Mouse (Mus musculus) heart, postnatal 4 days (tissue): ENCODE measurements at regions not wholly inside any gene's neighbourhood (a gene's known extent, or its start where the extent isn't known, plus 50 kb on each side); places are given as distances from the start of the nearest gene placed in this dataset.

Experiments
- DNase-seq: peaks from one replicate; pipeline ENCODE4 v3.0.0; 2021

DNA sequence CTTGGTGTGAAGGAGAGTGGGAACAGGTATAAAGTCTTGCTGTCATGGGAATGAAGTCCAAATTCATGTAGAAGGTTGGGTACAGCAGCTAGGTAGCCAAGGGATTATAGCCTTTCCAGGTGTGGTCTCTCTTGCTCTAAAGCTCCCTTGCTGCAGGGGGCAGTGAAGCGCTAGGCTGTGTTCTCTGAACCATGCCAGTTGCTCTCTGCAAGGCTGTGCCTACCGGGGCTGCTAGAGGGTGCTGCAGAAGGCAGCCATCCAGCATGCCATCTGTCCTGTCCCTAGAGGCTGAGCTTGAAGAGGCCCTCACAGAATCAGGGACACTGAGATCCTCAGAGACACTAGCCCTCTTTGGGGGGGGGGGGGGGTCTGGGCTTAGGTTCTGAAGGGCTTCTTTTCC, 50.6 kb upstream of the Shank2 start:
- DNase-seq, result peak; percentile 16
